Mouse (Mus musculus) forebrain, embryonic 15.5 days (tissue): ENCODE results near the gene Ngdn. TPM values are rescaled to one million over a fixed set of nuclear protein-coding genes. Genes with fewer than 3 reads are reported as not detected.

Source experiments
- ATAC-seq: fragments of 200-750 bp; cut with Nextera tagmentation; replicated peaks from 2 replicates; pipeline ENCODE4 v1.8.0; 2017; ENCODE audit warnings: mild to moderate bottlenecking, moderate TSS enrichment, moderate library complexity
- H3K27ac ChIP-seq: fragments of 300-500 bp; sonication (generic); replicated peaks from 2 replicates; pipeline ENCODE4 v1.5.1; 2015; ENCODE audit warnings: mild to moderate bottlenecking, inconsistent platforms
- H3K27me3 ChIP-seq: fragments of 300-500 bp; sonication (generic); 2 replicates; pipeline ENCODE4 v1.6.1; 2015; ENCODE audit warnings: inconsistent platforms
- H3K36me3 ChIP-seq: fragments of 300-500 bp; sonication (generic); 2 replicates; pipeline ENCODE4 v1.6.1; 2015; ENCODE audit warnings: mild to moderate bottlenecking, inconsistent platforms
- H3K4me1 ChIP-seq: fragments of 300-500 bp; sonication (generic); 2 replicates; pipeline ENCODE4 v1.6.1; 2015; ENCODE audit warnings: inconsistent platforms
- H3K4me2 ChIP-seq: fragments of 300-500 bp; sonication (generic); replicated peaks from 2 replicates; pipeline ENCODE4 v1.6.1; 2015; ENCODE audit warnings: mild to moderate bottlenecking, inconsistent platforms
- H3K4me3 ChIP-seq: fragments of 300-500 bp; sonication (generic); 2 replicates; pipeline ENCODE4 v1.5.1; 2015; ENCODE audit warnings: mild to moderate bottlenecking, inconsistent platforms
- H3K9ac ChIP-seq: fragments of 300-500 bp; sonication (generic); replicated peaks from 2 replicates; pipeline ENCODE4 v1.6.1; 2015; ENCODE audit warnings: mild to moderate bottlenecking, inconsistent platforms
- H3K9me3 ChIP-seq: fragments of 300-500 bp; sonication (generic); 2 replicates; pipeline ENCODE4 v1.6.1; 2016; ENCODE audit warnings: inconsistent platforms
- WGBS: fragments of 180-500 bp; shearing (Covaris S2); methylation state at CpG from one replicate; pipeline ENCODE4 v1.1.7; 2015; ENCODE audit warnings: mixed read lengths; 5-methylcytosine and 5-hydroxymethylcytosine counted together
- polyA plus RNA-seq: library from polyadenylated mRNA; unstranded; fragments of >200 nt; fragmentation: Nextera tagmentation; extraction: Ambion mirVana; gene quantifications from 2 replicates; pipeline ENCODE4 v1.2.1, GENCODE M21; 2015

Gene Ngdn
- polyA plus RNA-seq, 1 experiment from 2014 or later, result 67.1 TPM

DNA sequence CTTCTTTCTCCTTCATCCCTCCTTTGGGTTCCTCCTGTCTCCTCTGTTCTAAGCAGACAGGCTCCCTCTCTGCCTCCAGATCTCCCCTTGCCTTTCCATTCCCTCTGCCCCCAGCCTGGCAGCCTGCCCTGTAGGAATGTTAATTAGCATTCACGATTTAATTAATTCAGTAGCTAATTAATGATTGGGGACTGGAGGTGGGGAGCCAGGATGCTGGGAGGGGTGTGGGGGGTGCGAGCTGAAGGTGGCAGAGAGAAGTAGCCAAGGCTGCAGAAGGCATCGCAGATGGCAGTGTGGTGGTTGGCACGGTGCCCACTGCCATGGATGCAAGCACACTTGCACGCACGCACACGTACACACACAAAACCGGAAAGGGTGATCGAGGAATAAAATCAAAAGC lies 37.2 kb downstream of the Ngdn start:
- Histone ChIP-seq H3K27me3 (no peaks in the 10 kb centered on the region), H3K4me1 (peaks cover 56% of the 10 kb centered on the region), H3K36me3 (peaks cover 3% of the 10 kb centered on the region; the same call in 1 of the 2 replicates), H3K9ac (no peak overlapping the region; the same call in 1 of the 2 replicates), H3K4me3 (peak overlapping the region; percentile 41; the same call in 1 of the 2 replicates), H3K4me2 (peak overlapping the region; percentile 65), H3K9me3 (no peaks in the 10 kb centered on the region), H3K27ac (peak overlapping the region; percentile 100)
- WGBS, result 14% methylated on average over 9 of the region's 9 CpGs
- ATAC-seq, result peak; percentile 46

DNA sequence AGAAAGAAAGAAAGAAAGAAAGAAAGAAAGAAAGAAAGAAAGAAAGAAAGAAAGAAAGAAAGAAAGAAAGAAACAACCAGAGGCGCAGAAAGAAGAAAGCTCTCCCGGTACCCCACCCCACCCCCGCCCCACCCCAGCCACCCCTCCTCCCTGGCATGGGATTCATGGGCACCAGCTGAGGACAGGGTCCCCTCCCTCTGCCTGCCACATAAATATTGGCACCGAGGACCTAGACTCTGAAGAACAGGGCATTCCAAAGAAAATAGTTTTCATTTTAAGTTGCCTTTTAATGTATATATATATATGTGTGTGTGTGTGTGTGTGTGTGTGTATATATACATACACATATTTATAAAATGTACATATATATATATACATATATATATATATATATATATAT lies 37.8 kb downstream of the Ngdn start:
- 33% methylated on average over 4 of the region's 4 CpGs for WGBS
- Histone ChIP-seq H3K4me2 (peak overlapping the region; percentile 65), H3K9me3 (no peaks in the 10 kb centered on the region), H3K36me3 (peaks cover 8% of the 10 kb centered on the region), H3K27me3 (no peaks in the 10 kb centered on the region), H3K9ac (no peak overlapping the region), H3K4me1 (peaks cover 62% of the 10 kb centered on the region), H3K4me3 (peak overlapping the region; percentile 41), H3K27ac (peak overlapping the region; percentile 100)
- 0 out of 2 replicates have a peak, but pooled peaks have one; percentile 30 for ATAC-seq

GRCm38 (mm10) chr14:55053708-55054190 lies 38.5 kb downstream of the Ngdn start:
- H3K9me3 ChIP-seq, result no peaks in the 10 kb centered on the region
- H3K4me3 ChIP-seq, result peak overlapping the region; percentile 41
- ATAC-seq, result peak; percentile 80
- peak overlapping the region; percentile 65 for H3K4me2 ChIP-seq
- H3K27ac ChIP-seq, result peak overlapping the region; percentile 100
- H3K36me3 ChIP-seq, result peaks cover 8% of the 10 kb centered on the region
- peak overlapping the region; percentile 59 for H3K9ac ChIP-seq
- H3K4me1 ChIP-seq, result peaks cover 69% of the 10 kb centered on the region
- H3K27me3 ChIP-seq, result no peaks in the 10 kb centered on the region
- 27% methylated on average over 17 of the region's 17 CpGs for WGBS

DNA sequence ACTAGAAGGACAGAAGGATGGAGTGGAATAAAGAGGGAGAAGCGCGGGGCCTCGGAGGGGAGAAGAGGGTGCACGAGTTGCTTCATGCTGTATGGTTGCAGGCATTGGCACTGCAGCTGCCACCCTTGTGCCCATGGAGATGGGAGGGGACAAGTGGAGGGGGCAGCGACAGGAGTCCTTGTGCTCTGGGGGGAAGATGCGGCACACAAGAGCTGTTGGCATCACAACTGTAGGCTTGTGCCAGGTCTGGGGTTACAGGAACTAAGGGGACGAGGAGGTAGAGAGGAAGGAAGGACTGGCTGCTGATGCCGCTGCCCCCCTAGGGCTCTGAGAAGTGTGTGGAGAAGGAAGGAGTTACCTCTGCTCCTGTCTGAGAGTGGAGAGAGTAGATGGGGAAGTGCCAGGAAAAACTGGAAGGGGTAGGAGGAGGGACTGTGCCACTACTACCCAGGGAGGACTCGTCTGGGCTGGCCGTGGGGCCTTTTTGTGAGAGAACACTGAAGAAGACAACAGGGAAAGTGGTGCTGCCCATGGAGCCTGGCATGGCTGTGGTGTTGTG lies 39.0 kb downstream of the Ngdn start:
- Histone ChIP-seq H3K4me1 (peaks cover 74% of the 10 kb centered on the region), H3K4me3 (peak overlapping the region; percentile 41)
- 30% methylated on average over 10 of the region's 10 CpGs for WGBS

GRCm38 (mm10) chr14:55055167-55055834 lies 40.0 kb downstream of the Ngdn start:
- peaks cover 78% of the 10 kb centered on the region for H3K4me1 ChIP-seq
- peak overlapping the region; percentile 41 for H3K4me3 ChIP-seq
- peaks cover 18% of the 10 kb centered on the region for H3K36me3 ChIP-seq
- H3K27ac ChIP-seq, result peak overlapping the region; percentile 100
- H3K27me3 ChIP-seq, result no peaks in the 10 kb centered on the region
- H3K9ac ChIP-seq, result peak overlapping the region; percentile 59
- WGBS, result 27% methylated on average over 11 of the region's 11 CpGs
- H3K9me3 ChIP-seq, result no peaks in the 10 kb centered on the region
- ATAC-seq, result peak; percentile 30
- peak overlapping the region; percentile 65 for H3K4me2 ChIP-seq

More for the DNA sequence above, 39.0 kb downstream of the Ngdn start:
- Histone ChIP-seq H3K27me3 (no peaks in the 10 kb centered on the region), H3K27ac (peak overlapping the region; percentile 100), H3K9ac (peak overlapping the region; percentile 59), H3K4me2 (peak overlapping the region; percentile 65), H3K9me3 (no peaks in the 10 kb centered on the region), H3K36me3 (peaks cover 9% of the 10 kb centered on the region)
- ATAC-seq, result peak; percentile 53

DNA sequence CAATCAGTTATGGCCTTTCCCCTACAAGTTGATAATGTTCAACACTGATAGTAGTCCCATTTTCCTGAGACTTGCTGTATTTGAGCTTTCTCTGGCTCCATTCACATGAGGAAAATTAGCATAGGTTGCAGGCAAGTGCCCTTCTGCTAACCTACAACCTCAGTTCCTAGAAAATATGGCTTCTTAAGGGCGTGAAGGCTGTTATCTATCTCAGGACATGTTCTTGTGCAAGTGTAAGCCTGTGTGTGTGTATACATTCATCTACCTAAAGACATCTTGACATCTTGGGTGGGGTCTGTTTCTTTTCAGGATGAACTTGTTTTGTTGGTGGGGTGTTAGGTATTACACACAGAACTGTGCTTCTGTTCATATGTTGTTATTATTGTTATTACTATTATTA lies 43.8 kb downstream of the Ngdn start:
- Histone ChIP-seq H3K36me3 (peaks cover 35% of the 10 kb centered on the region), H3K9ac (0 out of 2 replicates have a peak overlapping the region, but pooled peaks have one; percentile 3), H3K27me3 (no peaks in the 10 kb centered on the region), H3K9me3 (no peaks in the 10 kb centered on the region), H3K4me1 (peaks cover 97% of the 10 kb centered on the region), H3K4me3 (peak overlapping the region; percentile 41), H3K27ac (0 out of 2 replicates have a peak overlapping the region, but pooled peaks have one; percentile 72), H3K4me2 (peak overlapping the region; percentile 65)
- no peak for ATAC-seq
- WGBS, result 96% methylated on average over 1 of the region's 1 CpGs

- Histone ChIP-seq H3K9ac (no peak overlapping the region), H3K4me1 (peaks cover 98% of the 10 kb centered on the region), H3K4me2 (peak overlapping the region; percentile 65), H3K9me3 (no peaks in the 10 kb centered on the region), H3K36me3 (peaks cover 44% of the 10 kb centered on the region), H3K4me3 (peak overlapping the region; percentile 10), H3K27me3 (no peaks in the 10 kb centered on the region), H3K27ac (peak overlapping the region; percentile 72)
- ATAC-seq, result no peak
- 25% methylated on average over 5 of the region's 5 CpGs for WGBS
Measured at GRCm38 (mm10) chr14:55059931-55060330, 44.7 kb downstream of the Ngdn start.

DNA sequence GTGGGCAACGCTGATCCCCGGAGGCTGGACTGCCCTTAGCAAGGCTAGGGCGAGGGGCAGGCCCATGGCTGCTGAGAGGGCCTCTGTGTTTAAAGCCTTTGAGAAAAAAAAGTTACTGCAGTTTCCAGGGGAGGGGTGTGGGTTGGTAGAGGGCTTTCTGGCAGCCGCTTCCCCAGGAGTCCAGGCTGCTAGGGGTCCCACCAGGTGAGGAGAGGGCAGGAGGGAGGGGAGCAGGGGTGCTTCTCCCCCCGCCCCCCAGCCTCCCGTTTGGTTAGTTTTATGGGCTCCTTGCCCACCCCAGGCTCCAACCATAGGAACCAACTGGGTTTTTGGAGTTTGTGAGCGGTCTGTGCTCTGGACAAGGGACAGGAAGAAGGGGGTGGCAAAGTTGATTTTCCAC lies 46.6 kb downstream of the Ngdn start:
- H3K36me3 ChIP-seq, result peaks cover 63% of the 10 kb centered on the region

DNA sequence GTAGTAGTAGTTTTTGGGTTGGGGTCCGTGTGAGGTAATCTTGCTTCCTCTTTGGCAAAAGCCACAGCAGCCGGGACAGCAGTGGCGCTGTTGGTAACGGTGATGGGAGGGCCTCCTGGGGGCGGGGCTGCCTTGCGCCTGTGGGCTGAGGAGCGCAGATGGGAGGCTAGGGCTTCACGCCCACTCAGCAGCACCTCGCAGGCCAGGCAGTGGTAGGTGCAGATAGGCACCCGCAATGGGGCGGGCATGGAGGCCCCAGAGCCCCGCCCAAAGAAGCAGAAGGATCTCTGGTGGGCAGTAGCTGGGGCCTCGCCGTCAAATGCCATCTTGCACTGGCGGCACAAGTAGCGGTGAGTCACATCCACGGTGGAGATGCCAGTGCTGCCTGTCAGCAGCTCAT lies 47.4 kb downstream of the Ngdn start:
- peak overlapping the region; percentile 37 for H3K4me2 ChIP-seq
- WGBS, result 34% methylated on average over 17 of the region's 17 CpGs
- no peaks in the 10 kb centered on the region for H3K9me3 ChIP-seq
- peak overlapping the region; percentile 27 for H3K9ac ChIP-seq
- peak overlapping the region; percentile 26 for H3K4me3 ChIP-seq
- no peaks in the 10 kb centered on the region for H3K27me3 ChIP-seq
- peak; percentile 75 for ATAC-seq
- peak overlapping the region; percentile 80 for H3K27ac ChIP-seq
- peaks cover 84% of the 10 kb centered on the region for H3K4me1 ChIP-seq
- H3K36me3 ChIP-seq, result peaks cover 66% of the 10 kb centered on the region

More for the DNA sequence above, 46.6 kb downstream of the Ngdn start:
- Histone ChIP-seq H3K9me3 (no peaks in the 10 kb centered on the region), H3K9ac (peak overlapping the region; percentile 27; the same call in 1 of the 2 replicates), H3K27ac (peak overlapping the region; percentile 80), H3K4me3 (peak overlapping the region; percentile 7), H3K27me3 (no peaks in the 10 kb centered on the region), H3K4me2 (peak overlapping the region; percentile 37), H3K4me1 (peaks cover 92% of the 10 kb centered on the region)
- ATAC-seq, result no peak
- WGBS, result 42% methylated on average over 7 of the region's 7 CpGs

- Histone ChIP-seq H3K4me3 (peak overlapping the region; percentile 26; the same call in 1 of the 2 replicates), H3K9ac (peak overlapping the region; percentile 27; the same call in 1 of the 2 replicates), H3K4me2 (peak overlapping the region; percentile 37), H3K36me3 (peaks cover 66% of the 10 kb centered on the region), H3K27me3 (no peaks in the 10 kb centered on the region), H3K4me1 (peaks cover 79% of the 10 kb centered on the region), H3K9me3 (no peaks in the 10 kb centered on the region), H3K27ac (peak overlapping the region; percentile 80)
- WGBS, result 90% methylated on average over 5 of the region's 5 CpGs
- no peak for ATAC-seq
Measured at GRCm38 (mm10) chr14:55063117-55063516, 47.9 kb downstream of the Ngdn start.

- Histone ChIP-seq H3K4me2 (peak overlapping the region; percentile 37; the same call in 1 of the 2 replicates), H3K36me3 (peaks cover 71% of the 10 kb centered on the region), H3K9me3 (no peaks in the 10 kb centered on the region), H3K9ac (no peak overlapping the region), H3K4me1 (peaks cover 73% of the 10 kb centered on the region), H3K27ac (peak overlapping the region; percentile 80), H3K27me3 (no peaks in the 10 kb centered on the region), H3K4me3 (no peak overlapping the region)
- WGBS, result 91% methylated on average over 22 of the region's 22 CpGs
- ATAC-seq, result no peak
Measured at GRCm38 (mm10) chr14:55063581-55064381, 48.5 kb downstream of the Ngdn start.
